Mouse (Mus musculus) thymus, postnatal 36 days (tissue): ENCODE results near the gene Olfr522.

ENCODE experiments used
- DNase-seq, 2 experiments: peaks; one replicate each; pipeline ENCODE4 v3.0.0; 2022; ENCODE audit warnings: mixed read lengths in 2 of 2

The Olfr522 gene

DNA sequence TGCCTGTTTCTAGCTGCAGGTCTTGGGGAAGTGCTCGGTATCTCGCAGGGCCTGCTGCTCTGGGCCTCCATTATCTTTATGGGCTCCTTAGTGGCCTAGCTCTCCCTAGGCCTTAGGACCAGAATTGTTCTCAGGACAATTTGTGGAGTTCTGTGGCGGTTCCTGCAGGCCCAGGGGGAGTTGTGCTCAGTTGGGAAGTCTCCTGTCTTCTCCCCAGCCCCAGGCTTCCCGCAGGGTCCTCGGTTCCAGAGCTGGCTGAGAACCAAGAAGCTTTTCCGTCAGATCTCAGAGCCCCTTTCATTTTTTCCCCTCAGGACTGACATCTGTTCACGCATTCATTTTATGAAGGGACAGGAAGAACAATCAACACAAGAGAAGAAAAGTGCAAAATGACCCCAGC lies at the start of gene Olfr522:
Gene Olfr522 (minus strand): TSS at position 101 of the 400 bp plus-strand sequence.
- no peak for DNase-seq

DNA sequence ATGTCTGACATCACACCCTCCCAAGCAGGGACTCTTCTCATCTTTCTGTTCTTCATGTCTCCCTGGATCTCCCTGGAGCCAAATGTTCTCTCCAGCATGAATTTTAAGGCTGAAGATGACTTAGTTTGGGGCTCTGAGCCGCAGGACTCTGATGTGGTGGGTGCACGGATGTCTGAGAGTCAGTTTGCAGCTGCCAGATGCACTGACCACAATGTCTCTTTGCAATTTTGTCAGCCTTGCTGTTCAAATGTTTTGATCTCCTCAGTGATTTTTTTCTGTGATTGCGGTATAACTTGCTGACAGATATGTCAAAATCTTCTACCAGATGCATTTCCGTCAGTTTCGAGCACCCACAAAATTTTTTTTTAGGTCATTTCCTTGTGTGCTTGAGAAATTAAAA lies 49.3 kb upstream of the Olfr522 start:
- DNase-seq: peak in 1 of 2 experiments; percentile 27

DNA sequence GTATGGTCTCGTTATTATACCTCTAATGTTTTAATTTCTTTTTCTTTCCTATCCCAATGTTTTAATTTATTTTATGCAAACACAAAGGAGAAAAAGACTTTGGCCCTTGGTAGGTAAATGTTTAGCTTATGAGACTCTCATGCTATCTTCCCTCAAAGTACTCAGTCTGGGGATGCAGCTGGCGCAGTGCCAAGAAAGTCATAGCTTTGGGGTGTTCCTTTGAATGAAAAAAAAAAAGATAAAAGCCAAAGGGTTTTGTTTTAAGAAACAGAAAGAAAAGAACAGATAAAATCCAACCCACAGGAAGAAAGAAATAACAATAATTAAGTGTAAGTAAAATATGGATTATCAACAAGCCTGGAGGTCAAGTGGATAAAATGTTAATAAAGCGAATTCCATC lies 44.1 kb upstream of the Olfr522 start:
- DNase-seq: peak; percentile 29 to 55

DNA sequence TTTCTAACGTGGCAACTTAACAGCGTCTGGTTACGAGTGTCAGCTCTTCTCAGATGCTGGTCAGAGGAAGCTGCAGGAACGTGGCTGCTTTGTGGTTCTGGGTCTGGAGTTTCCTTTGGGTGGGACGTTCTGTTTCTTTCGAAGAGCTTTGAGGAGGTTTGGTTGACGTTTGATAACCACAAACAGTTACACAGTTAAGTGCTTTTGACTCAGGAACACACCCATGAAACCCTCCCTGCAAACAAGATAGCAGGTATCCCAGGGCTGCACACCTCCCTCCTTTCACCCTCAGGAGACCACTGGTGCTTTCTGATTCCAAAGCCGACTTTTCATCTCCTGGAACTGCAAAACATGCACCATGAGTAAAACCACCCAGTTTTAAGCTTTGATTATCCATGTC lies 43.6 kb upstream of the Olfr522 start:
- DNase-seq: peak; percentile 8 to 19

DNA sequence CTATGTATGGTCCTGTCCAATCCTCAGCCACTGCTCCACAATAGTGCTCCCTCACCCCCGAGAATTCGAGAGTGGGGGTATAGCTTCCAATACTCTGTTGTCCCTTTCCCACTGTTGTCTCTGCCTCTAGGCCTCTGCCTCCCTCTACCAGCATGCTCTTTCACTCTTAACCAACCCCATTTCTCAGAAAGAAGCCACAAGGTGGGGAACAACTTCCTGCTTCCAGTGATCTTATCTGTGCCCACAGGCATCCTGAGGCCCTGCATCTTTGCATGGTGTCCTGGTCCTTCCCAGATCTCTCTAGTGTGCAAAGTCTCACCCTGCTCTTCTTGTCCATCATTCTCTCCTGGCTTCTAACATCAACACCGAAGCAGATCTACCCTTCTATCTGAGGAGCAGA lies 42.3 kb upstream of the Olfr522 start:
- peak in 1 of 2 experiments; percentile 7 for DNase-seq

DNA sequence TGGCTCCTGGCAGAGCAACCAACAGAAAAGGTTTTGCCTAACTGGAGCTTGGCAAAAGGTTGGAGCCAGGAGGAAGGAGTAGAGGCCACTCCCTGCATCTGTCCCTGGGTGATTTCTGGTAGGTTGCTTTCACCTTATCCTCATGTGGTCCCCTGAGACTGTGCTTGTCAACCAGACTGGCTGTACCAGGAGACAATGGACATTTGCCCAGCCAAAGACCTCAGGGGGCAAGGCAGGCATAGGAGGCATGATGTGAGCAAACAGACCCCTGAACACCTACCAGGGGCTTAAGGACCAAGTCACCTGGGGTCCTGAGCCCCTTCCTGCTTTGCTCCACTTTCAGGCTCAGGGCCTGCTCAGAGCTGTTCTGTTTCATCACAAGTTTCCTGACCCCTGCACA lies 41.3 kb upstream of the Olfr522 start, which contains the start of gene Olfr524:
Gene Olfr524 (minus strand): TSS at position 101 of the 400 bp plus-strand sequence.
- DNase-seq: no peak

DNA sequence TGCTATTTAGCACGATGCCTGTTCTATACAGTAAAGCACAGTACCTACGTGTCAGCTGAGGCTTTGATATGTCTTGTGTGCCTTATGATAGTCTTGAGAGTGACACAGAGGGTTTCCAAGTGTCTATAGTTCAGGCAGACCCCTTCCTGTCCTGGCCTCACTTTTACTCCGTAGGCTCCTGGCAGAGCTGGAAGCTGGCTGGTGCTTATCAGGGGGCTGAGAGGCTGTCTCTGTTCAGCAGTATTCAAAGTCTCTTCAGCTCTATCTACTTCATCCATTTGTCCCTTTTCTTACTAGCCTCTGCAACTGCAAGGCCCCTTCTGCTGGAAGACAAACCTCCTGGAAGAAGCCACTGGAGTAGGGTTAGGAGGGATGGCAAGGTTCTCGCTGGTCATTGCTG lies 36.5 kb upstream of the Olfr522 start:
- no peak for DNase-seq

DNA sequence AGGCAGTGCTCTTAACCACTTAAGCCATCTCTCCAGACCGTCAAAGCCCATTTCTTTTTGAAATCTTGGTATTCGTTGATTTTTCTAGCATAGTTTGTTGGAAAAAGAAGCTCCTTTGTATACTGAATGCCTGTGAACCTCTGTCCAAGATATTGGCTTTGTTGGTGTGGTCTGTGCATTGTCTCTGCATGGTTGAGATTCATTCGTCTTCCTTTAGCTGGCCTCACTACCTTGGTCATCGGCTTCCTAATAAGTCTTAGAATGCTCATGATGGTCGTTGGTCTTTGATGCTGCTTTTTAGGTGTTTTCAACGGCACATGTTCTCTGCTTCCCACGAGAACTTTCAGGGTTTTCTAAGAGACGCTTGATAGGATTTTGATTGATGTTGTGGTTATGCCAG lies 31.4 kb upstream of the Olfr522 start:
- no peak for DNase-seq

DNA sequence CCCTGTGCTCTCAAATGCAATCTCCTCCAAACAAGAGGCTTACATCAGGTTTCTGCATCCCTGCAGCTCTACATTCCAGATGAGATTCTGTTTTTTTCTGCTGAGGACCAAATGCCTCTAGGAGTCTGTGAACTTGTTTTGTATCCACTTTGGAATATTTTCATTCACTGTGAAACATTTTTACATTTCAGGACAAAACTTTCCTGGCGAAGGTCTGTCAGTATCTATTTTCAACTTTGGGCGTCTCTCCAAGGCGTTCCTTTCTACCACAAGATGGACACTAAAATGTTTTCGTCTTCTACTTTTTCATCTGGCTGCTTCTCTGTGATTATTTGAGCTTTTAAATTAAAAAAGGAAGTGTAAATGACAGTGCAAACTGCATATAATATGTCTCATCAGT lies 29.5 kb upstream of the Olfr522 start:
- no peak for DNase-seq

DNA sequence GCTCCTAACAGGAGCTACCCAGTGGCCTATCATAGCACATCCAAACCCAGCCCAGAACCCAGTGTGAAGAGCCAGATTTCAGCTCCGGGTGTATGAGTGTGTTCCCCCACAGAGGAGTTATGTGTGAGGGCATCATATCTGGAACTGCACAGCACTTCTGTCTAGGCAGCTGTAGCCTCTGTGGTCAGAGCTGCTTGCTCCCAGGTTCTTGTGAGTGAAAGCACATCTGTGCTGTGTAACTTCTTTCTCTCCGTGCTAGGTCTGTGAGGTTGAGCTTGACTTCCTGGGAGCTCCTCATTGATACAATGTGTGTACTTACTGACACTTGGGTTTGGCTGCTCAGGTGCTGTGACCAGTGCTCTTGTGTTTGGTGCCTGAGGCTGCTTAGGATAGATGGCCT lies 28.3 kb upstream of the Olfr522 start:
- DNase-seq: peak in 1 of 2 experiments; percentile 7

DNA sequence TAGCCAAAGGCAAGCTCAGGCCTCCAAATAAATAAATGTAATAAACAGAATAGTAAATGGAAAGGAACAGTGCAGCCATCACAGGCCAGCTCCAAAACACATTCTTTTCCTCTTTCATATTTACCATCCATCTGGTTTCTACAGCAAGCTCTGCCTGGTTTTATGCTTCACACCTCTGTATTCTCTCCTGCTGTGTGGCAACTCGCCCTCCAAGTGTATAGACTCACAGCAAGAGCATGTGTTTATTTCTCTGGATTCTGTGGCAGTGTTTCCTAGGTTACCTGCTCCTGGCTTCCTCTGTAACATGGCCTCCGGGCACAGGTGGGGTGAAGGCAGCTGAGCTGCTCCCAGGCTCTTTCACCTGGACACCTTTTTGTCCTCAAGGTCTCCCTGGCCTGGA lies 27.9 kb upstream of the Olfr522 start:
- DNase-seq: no peak

DNA sequence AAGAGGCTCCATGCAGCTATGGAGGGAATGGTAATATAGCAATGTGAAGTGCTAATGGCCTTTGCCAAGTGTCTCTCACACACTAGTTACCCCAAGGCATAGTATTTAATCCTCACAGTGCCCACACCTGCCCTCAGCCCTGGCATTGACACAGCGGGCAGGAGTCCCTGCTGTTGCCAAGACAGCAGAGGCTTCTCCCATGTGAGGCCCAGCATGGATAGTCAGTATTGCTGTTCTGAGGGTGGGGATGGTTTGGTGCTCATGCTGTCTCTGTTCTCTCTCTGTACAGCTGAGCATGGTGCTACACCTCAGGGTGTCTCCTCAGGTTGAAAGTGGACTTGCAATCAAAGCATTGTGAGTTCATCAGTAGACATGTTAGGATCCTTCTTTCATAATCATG lies 25.9 kb upstream of the Olfr522 start:
- no peak for DNase-seq

DNA sequence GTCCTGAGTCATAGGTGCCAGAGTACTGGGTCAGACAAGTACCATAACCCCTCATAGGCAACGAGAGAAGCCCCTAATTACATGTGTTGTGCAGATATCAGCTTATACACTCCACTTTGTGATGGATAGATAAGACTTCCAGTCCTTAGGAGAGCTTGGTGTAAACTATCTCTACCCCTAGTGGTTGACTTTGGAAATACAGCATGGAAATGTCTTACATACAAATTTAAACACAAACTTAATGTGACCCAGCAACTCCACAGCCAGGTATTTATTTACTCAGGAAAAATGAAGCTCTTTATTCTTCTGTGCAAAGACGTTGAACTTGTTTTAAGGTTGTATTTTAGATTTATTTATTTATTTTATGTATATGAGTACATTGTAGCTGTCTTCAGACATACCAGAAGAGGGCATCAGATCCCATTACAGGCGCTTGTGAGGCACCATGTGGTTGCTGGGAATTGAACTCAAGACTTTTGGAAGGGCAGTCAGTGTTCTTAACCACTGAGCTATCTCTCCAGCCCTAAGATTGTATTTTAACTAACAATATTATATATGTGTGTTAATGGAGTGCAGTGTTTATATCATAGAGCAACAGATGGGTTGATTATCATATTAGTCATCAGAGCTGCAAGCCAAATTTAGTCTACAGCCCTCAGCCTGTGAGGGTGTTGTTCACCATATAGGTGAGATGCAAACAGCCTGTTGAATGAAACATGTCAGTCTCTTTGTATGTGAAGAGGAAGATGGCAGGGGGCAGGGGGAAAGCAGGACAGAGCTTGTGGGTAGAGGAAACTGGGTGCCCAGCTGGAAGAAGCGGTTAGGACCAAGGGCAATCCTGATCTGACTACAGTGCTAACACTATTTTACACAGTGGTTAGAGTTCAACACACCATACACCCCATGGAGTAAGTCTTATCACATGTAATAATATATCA lies 24.1 kb upstream of the Olfr522 start:
- no peak for DNase-seq

DNA sequence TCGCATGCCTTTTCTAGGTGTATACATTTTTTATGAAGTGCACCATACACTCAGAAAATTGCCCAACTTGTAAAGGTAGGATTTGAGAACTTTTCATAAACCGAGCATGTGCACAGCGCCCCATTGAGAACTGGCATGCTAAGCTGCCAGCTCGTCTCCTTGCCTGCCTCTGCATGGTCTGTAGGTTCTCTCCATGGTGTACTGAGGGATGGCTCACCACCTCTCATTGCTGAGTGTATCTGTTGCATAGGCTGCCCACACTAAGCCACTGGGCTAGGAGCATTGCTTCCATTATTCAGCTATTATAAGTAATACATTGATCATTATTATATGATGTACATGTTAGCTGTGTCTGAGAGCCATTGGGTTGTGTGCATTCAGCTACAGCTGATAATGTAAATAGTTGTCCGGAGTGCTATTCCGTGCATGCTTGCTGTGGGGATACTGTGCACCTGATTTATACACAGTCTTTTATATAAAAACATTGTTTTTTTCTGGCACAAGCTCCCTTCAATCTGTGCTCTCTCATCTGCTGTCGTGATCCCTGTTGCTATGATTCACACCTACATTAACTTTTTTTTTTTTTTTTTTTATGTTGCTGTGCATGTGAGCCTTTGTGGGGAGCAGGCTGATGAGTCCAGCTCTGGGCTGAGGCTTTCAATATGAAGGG lies 23.3 kb upstream of the Olfr522 start:
- no peak for DNase-seq

DNA sequence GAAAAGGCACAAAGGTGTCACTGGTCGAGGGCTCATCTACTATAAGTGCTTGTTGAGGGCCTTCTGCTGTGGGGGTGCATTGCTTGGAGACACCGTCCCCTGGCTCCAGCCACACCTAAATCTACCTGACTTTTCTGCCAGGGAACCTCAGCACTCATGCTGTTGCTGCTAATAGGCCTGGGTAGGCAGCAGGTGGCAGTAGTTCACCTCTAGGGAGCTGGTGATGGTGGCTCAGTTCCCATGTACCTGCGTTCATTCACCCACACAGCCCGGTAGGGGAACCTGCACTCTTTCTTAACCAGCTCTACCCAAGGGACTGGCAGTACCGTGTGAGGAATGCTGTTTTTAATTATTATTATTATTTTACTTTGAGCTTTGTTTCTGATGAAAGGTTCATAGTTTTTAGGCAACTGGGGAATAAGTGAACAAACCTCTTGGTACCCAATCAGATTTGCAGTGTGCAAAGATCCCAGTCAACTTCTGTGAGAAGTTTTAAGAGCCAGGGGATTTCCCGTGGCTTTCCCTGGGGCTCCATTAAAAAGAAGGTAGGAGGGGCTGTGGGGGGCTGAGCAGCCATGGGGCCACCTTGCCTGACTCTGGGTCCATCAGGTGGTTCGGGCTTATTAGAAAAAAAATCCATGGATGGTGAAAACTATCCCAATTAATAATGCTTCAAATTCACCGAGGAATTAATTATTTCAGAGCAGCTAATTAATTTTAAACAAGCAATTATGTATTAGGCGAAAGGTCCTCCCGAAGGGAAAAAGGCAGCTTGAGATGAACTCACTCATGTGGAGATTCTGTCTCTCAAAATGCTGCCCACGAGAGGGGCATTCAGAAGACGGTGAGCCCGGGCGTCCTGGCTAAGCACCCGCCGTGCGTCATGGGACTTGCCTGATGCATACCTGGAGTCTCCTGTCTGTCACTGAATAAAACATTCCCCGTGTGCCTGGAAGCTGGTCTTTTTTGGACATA lies 22.4 kb upstream of the Olfr522 start:
- peak; percentile 41 to 54 for DNase-seq

DNA sequence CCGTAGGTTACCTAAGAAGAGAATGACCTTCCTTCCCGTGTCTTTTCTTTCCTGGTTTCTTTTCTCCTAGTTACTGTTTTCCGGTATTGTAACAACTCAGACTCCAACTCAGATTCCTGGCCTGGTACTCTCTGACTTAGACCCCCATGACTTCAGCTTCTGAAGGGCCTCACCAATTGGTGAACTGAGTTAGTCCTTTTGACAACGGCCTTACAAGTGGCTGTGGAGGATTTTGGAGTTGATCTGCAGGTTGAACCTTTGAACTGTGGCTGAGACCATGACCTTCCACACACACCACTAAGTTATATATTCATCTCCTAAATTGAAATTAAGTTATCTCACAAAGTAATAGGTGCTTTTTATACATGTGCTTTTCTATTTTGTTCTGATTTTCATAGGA lies 19.6 kb upstream of the Olfr522 start:
- no peak for DNase-seq

DNA sequence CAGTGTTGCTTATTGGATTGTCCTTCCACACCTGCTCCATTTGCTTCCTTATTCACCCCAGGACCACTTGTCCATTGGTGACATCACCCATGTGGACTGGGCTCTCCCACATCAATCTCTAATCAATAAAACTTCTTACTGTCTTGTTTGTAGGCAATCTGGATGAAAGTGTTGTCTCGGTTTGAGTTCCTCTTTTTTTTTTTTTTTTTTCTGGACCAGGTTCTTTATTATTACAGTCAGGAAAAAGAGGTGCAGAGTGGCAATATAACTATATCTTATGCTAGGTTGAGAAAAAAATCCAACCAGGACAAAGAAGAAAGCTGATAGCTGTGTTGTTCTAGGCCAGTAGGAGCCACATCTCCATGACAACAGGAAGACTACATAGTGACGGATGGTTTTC lies 16.1 kb upstream of the Olfr522 start:
- DNase-seq: no peak

DNA sequence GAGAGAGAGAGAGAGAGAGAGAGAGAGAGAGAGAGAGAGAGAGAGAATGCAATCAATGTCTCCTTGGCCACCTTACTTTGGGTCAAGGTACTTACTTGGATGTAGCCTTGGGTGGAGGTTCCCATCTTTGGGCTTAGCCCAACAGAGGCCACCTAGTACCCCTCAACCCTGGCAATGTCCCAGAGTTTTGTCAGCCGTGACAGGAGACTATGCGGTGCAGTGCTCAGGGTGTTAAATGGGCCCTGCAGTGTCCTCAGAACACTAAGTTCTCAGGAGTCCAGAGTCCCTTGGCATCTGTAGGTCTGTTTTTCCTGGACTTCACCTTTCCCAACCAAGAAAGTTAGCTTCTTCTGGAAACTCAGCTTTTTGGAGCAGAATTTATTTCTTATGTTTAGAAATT lies 14.6 kb upstream of the Olfr522 start:
- DNase-seq: no peak

DNA sequence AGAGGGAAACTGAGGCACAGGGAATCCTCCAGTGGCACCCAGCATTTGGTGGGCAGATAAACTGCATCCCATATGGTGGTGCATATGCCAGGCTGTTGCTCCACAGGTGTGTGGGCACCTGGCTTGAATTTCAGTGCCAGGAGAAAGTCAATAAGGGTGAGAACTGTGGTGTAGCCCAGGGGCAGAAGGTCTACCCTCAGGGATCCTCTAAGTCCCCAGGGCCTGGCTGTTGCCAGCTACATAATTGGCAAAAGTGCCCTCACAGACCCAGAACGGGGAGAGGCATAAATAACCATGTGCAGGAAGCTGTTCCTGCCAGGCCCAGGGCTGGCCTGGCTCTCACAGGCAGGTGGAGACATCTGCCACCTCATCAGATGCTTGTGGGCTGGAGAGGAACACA lies 8.4 kb upstream of the Olfr522 start, which contains the start of gene Olfr523:
Gene Olfr523 (plus strand): TSS at position 282 of the 400 bp plus-strand sequence.
- no peak for DNase-seq

DNA sequence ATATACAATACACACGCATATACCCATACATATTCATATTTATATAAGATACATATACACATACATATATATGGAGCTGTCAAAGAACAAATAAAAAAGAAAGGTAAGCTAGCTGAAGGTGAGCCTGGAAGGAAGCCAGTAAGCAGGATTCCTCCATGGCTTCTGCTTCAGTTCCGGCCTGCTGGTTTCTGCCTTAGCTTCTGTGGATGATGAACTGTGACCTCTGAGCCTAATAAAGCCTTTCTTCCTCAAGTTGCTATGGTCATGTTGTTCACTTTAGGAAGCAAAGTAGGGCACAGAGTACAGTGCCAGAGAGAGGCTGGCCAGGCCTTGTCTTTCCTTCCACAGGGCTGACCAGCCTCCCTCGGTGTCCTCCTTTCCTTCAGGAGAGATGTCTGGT lies 6.3 kb upstream of the Olfr522 start:
- no peak for DNase-seq

DNA sequence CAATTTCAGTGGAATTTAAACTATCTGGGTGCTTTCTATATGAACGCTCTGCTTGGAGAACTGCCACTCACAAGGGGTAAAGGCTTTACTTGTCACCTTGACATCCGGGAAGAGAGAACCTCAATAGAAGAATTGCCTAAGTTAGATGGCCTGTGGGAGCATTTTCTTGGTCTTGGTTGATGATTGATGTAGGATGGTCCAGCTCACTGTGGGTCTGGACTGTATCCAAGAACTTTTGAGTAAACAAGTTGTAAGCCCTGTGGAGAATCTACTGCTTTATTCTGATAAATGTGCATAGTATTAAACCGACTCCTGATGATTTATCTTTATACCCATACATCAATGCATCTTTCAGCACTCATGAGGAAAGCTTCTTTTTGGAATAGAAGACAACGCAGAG lies 4.8 kb upstream of the Olfr522 start:
- no peak for DNase-seq

DNA sequence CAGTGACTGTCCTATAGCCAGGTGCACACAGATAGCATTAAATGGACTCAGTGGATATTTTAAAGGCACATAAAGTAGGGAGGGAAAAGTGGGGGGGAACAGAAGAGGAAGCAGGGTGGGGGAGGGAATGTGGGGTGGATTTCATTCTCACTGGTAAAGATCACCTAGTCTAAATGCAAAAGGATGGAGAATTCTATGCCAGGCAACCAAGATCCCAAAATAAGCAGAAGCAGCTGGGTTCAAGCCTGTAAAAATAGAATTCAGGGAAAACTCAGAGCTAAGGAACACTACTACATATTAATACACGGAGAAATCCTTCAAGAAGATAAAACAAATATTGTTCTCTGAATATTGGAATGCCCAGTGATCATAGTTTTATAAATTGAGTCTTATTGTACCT lies 3.4 kb upstream of the Olfr522 start:
- DNase-seq: no peak

DNA sequence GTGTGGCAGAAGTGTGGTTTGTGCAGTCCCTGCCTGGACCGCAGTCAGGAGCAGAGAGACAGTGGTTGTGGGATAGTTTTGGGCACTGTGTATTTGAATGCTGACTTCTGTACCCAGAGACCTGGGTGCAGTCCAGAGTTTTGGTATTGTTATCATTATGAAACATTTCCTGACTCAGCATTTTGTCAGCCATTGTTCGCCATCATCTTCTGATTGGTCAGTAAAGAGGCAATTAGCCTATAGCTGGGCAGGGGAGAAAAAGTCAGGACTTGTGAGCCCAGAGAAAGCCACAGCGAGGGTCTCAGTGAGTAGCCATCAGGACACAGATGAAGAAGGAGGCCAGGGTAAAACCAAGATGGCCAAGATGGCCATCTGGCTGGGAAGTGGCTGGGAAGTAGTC lies 4.2 kb downstream of the Olfr522 start:
- DNase-seq: no peak
